Mouse (Mus musculus) urinary bladder, postnatal 4 days (tissue): Measurements from ENCODE around the gene Gm47996.
A peak's percentile ranks its signal among the peaks of the same experiment; 100 is the strongest.
"Not testable (repeated sequence)": the region's sequence is repeated elsewhere in the genome, so short reads cannot be mapped to it uniquely, and the experiment has no call there.

ENCODE experiments used
- DNase-seq, 2 experiments: peaks; one replicate each; pipeline ENCODE4 v3.0.0; 2021 to 2022; ENCODE audit warnings: low spot score in 2 of 2

Gm47996 gene

DNA sequence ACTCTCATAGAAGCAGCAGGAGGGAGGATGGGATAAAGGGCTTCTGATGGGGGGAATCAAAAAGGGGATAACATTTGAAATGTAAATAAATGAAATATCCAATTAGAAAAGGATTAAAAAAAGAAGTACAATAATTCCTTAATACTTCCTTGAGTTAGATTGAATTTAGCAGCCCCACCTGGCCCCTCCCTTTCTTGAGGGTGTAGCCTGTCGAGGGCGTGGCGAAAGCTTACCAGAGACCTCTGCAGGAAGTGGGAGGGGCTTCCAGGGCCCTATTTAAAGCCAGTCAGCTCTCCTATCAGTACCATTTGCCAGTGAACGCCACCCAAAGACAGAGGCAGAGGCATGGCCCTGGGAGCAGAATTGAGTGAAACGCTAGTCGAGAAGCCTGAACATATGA lies 6.1 kb upstream of the Gm47996 start, which contains the start of gene 3110040M04Rik:
TSS of gene 3110040M04Rik (plus strand) at position 304 of the 400 bp plus-strand sequence.
- DNase-seq: not testable (repeated sequence)

DNA sequence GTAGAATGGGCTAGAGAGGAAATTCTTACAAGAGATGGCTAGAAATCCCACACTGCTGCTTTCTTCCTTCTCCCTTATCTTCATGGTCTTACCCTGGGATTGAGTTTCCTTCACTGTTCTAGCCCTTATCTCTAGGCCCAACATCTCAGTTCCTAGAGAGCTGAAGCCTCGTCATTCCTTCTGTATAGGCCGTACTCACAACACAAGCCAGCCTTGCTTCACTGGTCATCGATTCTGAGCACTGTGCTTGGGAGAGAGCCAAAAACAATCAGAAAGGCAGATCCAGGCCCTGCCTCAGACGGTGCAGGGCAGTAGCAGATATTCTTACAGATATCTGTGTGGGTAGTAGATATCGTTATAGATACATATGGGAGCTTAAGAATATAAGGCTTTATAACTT lies 1.4 kb upstream of the Gm47996 start:
- DNase-seq: not testable (repeated sequence)

DNA sequence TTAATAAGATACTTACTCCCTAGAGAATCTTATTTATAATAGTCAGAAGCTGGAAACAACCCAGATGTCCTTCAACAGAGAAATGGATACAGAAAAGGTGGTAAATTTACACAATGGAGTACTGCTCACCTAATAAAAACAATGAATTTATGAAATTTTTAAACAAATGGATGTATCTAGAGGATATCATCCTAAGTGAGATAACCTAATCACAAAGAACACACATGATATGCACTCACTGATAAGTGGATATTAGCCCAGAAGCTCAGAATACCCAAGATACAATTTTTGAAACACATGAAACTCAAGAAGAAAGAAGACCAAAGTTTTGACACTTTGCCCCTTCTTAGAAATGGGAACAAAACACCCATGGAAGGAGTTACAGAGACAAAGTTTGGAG lies 987 bp upstream of the Gm47996 start:
- DNase-seq: not testable (repeated sequence)

DNA sequence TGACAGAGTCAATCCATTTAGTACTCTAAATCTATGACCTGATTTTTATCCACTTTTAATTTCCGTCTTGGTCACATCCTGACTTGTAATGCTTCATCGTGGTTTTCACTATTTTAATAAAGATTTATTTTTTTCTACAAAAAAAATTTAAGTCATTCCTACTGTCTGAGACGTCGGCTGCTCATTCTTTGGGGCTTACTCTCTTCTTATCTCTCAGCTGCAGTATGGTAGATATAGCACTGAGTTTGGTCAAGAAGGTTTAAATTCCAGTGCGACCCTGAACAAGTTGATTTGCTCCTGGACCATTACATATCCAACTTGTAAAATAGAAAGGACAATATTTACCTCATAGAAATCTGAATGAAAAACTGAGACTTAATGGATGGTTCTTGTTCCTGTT lies 1.7 kb downstream of the Gm47996 start:
- not testable (repeated sequence) for DNase-seq

DNA sequence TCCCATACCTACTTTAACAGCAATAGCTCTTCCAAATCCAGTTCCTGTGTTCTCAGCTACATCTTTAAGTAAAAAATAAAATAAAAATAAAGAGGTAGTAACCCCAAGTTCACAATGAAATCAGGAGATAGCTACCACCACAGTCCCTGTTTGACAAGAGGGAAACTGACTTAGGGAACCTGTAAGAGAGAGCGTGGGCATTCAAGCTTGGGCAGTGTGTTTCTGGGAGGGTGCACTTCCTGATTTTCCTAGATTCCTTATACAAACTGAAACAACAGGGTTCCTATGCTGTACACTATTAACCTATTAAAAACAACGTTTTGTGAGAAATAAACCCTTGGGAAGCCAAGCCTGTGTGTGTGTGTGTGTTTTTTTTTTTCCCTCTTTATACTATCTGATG lies 4.9 kb downstream of the Gm47996 start:
- no peak for DNase-seq

DNA sequence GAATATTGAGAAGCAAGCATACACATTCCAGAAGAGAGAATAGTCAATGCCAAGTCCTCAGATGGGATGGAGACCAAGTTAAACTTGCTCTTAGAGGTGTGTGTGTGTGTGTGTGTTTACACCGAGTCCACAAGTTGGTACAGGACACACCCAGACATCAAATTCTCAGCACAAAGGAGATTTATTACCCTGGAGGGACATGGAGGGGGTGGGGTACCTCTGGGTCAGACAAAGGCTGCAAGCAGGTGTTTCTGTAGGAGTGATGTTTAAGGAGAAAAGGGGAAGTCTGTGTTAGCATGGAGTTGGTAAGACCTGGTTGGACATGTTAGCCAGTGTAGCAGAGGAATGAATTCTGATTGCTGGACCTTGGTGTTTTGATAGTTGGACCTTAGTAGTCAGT lies 6.1 kb downstream of the Gm47996 start:
- peak in 1 of 2 experiments; percentile 6 for DNase-seq

DNA sequence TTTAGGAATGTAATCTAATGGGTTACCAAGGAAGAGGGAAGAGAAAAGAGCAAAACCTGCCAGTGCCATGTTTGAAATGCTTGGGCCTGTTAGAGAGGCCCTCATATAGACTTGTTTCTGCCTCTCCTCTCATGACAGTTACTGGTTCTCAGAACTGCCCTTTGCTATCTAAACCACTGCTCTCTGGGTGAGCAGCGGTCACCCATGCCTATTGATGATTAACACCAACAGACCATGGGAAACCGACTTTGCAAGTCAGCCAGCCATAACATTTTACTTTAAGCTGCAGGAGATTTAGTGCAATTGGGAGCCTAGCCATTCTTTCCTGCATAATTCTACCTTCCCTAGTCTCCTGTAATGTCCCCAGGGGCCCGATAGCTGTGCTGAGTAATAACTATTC lies 6.5 kb downstream of the Gm47996 start:
- DNase-seq: peak in 1 of 2 experiments; percentile 20

DNA sequence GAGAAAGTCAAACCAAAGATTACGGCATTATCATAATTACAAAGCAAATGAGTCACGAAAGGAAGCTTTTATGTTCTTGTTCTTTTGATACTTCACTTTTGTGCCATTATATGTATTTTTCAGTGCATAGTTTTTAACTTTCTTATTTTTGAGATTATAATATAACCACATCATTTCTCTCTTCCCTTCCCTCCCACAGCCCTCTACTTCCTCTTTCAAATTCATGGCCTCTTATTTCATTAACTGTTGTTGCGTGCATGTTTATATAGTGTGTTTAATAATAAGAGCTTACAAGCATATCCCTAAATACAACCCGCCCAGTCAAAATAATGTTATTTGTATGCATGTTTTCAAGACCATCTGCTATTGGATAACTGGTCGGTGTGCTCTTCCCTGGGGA lies 9.1 kb downstream of the Gm47996 start:
- no peak for DNase-seq

DNA sequence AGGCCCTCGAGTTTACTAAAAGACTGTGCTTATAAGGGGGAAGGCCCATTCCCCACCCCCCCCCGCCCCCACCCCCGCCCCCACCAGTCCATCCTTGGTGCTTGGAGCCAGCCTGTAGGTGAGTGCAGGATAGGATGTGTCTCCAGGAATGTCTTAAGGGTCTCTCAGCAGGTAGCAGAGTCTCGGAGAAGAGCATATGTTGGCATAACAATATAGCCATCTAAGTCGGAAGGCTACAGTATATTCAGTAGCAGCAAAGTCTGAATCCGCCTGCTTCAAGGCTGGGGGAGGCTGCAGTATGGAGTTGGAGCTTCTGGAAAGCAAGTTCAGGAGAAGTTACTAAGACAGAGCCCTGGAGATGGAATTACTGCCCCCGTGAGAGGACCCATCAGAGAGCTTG lies 10.2 kb downstream of the Gm47996 start:
- no peak for DNase-seq

DNA sequence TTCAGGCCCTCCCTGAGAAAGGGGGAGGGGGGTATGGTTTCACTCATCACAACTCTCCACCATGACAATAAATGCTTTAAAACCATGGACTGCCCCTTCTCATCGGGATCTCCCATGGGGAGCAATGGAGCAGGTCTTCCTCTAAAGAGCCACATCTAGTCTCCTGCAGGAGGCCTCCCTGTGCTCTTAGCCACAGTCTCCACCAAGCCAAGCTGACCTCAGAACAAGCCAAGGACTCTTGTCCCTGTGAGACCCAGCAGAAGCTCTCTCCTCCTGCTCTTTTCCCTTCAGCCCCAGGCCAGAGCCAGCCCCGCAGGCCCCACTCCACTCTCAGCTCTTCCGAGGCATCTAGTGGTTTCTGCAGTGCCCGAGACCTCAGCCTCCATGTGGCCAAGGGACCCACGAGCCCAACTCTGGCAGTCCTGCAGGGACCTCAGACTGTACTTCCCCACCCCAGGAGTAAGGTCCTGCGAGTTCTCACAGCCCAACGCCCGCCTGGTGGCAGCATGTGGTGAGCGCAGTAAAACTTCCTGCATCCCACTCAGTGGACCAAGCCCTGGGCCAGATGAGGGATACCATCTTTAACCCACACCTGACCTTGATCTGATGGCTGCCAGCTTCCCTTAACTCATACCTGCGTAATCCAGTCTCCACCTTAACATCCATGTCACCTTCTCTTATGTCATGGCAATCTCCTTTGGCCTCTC lies 12.8 kb downstream of the Gm47996 start:
- no peak for DNase-seq

DNA sequence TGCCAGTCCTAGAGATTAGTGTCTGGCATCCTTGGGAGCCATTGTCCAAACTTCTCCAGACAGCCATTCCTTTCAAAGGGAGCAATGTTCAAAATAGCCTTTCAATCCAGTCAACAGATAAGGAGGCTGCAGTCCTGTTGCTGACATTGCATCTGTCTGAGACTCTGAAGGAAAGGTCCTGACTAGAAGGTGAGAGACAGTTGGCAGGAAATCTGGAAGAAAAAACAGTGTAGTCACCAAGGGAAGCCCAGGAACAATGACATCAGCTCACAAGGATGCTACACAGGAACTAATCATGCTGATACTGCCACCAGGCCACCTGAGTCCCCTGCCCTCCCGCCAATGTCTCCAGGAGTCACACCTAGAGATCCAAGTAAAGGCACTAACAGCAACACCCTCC lies 13.4 kb downstream of the Gm47996 start:
- DNase-seq: peak in 1 of 2 experiments; percentile 30

DNA sequence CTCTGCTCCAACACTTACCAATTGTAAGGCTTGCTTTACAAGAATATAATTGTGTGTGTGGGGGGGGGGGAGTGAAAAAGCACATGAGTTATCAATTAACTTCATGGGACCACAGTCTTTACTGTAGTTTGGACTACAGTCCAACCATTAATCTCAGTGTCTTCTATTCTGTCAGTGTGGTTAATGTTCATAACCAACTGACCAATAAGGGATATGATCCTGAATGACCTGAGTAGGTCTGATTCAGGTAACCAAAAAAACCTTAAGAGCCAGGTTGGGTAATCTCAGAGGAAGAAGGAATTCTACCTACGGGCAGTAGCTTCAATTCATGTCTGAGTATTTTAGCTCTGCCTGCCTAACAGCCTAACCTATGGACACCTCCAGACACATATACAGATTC lies 14.6 kb downstream of the Gm47996 start:
- no peak for DNase-seq

DNA sequence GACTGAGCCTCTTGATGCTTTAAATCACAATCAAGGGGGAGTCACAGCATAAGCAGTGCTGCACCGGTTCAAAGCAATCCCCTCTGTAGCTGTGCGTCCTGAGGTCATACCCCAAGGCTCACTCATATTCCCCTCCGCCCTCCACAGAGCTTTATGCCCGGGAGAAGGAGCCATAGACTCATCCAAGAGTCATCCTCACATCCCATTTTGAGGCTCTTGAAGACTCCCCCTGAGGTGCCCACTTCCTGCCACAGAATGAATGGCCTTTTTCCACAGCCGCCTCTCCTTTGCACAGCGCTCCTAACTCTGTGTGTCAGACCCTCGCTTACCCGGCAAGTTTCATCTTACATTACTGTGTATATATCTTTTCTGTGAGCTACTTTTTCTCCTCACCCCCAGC lies 17.6 kb downstream of the Gm47996 start:
- peak in 1 of 2 experiments; percentile 39 for DNase-seq

DNA sequence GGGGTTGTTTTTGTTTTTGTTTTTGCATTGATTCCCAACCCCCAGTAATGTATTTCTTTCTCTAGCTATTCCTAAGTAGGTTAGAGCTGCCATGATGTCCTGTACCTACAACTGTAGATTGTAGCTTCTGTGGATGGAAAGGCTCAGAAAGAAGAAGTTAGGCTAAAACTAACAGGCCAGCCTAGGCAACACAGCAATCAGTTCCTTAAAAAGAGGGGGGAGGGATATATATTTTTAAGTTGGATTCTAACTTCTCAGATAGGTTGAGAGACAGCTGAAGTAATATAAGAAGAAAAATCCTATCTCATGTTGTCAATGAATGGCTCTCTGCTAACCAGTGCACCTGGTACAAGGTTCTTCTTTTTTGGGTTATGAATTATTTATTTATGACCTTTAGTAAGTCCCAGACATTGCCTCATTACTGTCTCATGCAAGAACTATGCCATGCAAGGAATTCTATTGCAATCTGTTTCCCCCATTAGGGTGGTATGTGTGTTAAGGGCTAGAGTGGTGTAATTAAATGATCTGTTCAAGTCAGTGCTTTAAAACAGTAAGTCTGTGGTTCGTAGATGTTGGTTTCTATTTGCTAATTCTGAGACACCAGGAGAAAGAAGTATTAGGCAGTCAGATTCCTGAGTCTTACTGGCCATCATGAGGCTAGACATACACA lies 18.5 kb downstream of the Gm47996 start:
- no peak for DNase-seq

DNA sequence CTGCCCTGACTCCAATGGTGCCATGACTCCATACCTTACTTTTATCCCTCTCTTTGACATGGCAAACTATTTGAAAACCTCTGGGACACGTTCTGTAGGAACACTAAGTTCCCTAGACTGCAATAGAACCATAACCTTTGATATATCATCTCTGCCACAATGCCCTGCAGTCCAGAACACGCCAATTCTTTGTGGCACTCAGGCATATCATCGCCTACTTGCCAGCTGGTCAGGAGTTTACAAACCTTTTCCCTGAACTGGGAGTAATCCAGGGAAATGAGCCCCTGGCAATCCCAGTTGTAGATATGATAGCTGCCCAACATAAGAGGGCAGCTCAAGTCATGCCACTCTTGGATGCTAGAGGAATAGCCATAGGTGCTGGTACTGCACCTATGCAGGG lies 22.4 kb downstream of the Gm47996 start:
- DNase-seq: peak in 1 of 2 experiments; percentile 39

DNA sequence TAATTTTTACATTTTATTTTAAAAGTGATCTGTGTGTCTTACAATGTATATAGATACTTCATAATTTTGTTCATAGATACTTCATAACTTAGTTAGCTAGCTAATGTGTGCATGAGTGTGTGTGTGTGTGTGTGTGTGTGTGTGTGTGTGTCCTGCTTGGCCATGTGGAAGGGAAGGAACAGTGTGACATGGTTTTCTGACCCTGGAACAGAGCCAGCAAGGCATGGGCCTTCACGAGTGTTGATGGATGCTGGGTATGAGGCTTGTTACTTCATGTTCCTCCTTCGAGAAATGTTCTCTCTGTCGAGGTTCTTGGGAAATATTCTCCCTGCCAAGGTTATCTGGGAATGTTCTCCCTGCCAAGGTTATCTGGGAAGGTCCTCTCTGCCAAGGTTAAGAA lies 23.8 kb downstream of the Gm47996 start:
- peak in 1 of 2 experiments; percentile 49 for DNase-seq

DNA sequence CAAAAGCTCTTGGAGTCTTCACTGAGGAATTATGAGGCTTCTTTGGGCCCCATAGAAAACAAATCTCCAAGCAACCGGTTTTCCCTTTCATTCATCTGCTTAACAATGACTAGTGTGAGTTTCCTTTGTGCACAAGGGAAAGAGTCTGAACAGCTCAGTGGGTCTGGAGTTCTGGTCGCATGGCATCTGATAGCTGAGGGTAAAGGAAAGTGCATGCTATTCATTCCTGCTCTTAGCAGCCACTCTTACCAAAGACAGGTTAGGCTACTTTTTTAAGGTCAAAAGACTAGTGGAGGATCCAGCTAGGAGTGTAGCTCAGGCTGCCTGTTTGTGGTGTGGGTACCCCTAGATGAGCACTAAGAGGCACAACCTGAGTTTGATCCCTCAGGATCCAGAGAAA lies 25.6 kb downstream of the Gm47996 start:
- no peak for DNase-seq

DNA sequence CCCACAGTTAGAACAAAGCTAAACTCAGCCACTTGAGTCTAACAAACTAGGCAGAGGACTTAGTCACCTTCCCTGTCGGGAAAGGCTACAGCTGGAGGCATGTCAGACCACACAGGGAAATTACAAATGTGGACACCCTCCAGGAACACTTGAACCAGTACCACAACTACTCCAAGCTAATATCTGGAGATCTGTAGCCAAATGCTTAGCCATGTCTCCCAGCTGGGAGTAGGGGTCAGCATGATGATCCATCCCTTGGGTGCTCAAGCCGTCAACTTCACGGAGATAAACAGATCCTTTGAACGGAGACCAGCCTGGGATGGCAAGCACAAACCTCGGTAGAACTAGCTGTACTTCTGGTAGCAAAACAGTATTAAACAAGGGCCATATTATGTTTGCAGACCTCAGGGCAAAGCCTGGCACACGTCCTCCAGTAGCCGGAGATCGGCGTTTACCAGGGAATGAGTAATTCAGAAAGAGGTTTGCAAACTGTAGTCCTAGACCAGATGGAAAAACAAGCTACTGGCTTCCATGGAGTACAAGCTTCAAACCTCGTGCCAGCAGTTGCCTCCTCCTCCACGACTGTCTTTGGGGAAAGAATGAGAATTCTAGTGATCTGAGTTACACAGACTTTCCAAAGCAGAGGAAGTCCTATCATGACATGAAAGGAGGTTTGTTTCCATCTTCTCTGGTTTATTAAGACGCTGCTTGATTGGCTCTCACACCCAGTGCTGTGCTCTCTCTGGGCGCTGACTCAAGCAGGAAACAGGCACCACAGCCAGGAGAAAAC lies 26.4 kb downstream of the Gm47996 start:
- DNase-seq: no peak

DNA sequence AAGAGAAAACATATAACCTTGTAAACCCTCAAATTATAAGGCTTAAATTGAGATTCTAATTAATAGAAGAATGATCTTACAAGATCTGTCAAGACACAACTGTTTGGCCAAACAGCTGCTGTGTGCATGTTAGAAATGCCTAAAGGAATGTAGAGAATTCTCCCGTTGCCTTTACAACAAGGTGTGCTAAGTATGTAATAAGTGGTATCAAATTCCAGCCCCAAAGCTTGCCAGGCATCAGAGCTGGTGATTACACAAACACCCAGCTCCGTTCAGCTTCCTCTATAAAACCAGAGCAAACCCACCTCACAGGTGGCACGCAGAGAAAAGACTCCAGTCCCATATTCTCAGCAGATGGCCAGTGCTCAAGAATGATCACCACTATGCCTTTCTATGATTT lies 27.8 kb downstream of the Gm47996 start:
- no peak for DNase-seq

DNA sequence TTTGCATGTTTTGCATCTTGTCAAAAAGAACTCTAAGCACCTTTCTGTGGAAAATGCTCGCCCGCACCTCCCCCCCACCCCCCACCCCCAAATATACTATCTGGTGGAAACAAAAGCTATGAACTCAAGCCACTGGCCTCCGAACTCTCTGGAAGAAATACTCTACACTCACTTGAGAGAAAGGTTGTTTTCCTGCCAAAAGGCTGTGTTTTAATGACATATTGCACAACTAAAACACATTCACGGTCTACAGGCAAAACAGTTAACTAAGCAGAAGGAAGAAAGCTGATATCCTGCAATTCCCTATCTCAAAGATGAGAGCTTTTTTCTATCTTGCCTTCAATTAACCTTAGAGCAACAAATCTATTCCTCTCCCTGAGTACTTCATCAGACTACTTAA lies 33.4 kb downstream of the Gm47996 start:
- DNase-seq: no peak

DNA sequence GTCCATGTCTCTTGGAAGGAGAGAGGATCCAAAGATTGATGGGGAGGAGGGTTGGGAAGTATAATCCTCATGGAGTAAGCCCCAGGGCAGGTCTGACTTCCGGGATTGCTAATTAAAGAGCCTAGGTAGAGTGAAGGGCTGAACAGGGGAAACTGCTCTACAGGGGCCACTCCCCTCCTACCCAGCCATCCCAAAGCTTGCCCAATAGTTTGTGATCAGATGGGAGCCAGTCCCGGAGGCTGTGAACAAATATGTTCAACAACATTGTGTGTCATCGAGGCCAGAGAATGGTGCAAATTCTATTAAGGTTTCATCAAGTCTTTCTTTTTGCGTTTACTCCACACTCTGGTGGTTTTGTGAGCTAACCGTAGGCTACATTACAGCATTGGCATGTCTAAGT lies 34.1 kb downstream of the Gm47996 start:
- DNase-seq: no peak

DNA sequence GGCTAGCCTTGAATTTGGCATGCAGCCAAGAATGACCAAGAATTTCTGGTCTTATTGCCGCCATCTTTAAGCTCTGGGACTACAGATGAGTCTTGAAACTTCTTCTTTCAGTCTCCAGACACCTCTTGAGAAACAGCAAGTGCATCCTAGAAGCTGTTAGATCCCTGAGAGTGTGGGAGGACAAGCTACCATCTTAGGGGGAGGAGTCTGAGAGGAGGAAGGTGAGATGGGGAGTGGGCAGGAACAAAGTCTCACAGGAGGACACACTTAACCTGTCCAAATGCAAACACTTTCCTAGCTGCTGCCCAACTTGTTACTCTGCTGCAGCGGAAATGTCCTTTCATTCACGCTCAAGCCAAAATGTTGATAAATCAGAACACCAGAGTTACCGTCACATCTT lies 34.8 kb downstream of the Gm47996 start:
- DNase-seq: no peak

DNA sequence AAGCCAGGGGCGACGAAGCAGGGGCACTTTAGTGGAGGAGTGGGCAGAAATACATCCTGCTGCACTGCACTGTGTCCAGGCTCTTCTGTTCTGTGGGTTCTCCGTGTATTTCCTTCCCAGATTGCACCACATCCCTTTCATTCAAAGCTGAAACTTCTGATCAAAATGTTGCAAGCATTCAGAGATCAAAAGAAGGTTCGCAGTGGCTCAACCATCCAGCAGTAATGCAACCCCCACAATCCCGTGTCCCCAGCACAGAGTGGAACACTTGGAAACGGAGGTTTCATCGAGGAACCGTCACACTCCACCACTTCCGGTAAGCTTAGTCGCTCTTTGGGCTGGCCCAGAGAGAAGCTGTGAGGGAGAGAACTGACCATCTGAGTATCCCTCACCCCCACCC lies 35.2 kb downstream of the Gm47996 start:
- no peak for DNase-seq
